Mouse (Mus musculus): ENCODE data around the gene Foxm1. TPM values are rescaled to one million over a fixed set of nuclear protein-coding genes. Genes with fewer than 3 reads are reported as not detected.
A peak's percentile ranks its signal among the peaks of the same experiment; 100 is the strongest.

Gene Foxm1
- total and polyA plus RNA-seq, 2 experiments from 2014 or later = 3.9 to 7.3 TPM

DNA sequence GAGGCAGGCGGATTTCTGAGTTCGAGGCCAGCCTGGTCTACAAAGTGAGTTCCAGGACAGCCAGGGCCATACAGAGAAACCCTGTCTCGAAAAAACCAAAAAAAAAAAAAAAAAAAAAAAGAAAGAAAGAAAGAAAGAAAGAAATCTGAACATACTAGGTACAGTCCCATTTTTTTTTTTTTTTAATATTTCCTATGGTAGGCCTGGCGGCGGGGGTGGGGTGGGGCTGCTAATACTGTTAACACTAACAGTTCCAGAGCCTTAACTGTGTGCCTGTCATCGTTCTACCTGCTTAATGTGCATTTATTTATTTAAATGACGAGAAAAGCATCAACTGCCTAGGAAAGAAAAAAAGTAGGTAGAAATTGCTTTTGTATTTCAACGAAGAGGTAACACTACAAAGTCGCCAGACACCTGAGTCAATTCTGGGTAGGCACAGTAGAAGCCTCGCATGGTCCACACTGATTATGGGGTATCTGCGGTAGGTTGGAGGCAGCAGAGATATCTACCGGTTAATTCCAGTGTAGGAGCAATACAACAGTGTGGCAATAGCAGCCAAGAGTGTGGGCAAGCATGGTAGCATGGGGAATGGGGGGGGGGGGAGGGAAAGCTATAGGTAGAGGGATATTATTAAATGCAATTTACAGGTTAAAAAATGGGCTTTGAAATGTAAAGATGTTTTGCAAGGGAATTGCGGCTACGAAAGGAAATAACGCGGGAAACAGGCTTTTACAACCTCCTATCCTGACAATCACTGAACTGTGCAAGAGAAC is 60.9 kb downstream of the Foxm1 start:
- Histone ChIP-seq H3K9ac (peak overlapping the region; percentile 81), H3K9me3 (ENCODE audit: low read length) (no peaks in the 10 kb centered on the region), H3K27ac (ENCODE audit: low read depth, low read length) (peak overlapping the region; percentile 98), H3K4me2 (ENCODE audit: low read depth) (peak overlapping the region; percentile 66), H3K36me3 (ENCODE audit: insufficient read depth) (peaks cover 5% of the 10 kb centered on the region; the same call in 1 of the 2 replicates), H3K4me1 (ENCODE audit: insufficient read depth) (0 out of 2 replicates have a peak, but pooled peaks cover 6% of the 10 kb centered on the region), H3K27me3 (ENCODE audit: insufficient read depth, low read length) (no peaks in the 10 kb centered on the region), H3K4me3 (ENCODE audit: low read depth, low read length) (peak overlapping the region; percentile 53)
- no peak for TF ChIP-seq CTCF (IDR thresholded peaks at IDR 0.05; ENCODE audit: low read depth)
- ATAC-seq (0 out of 2 replicates have a peak, but pooled peaks have one; percentile 16), DNase-seq (no peak)
- 44% methylated on average over 15 of the region's 16 CpGs for WGBS

DNA sequence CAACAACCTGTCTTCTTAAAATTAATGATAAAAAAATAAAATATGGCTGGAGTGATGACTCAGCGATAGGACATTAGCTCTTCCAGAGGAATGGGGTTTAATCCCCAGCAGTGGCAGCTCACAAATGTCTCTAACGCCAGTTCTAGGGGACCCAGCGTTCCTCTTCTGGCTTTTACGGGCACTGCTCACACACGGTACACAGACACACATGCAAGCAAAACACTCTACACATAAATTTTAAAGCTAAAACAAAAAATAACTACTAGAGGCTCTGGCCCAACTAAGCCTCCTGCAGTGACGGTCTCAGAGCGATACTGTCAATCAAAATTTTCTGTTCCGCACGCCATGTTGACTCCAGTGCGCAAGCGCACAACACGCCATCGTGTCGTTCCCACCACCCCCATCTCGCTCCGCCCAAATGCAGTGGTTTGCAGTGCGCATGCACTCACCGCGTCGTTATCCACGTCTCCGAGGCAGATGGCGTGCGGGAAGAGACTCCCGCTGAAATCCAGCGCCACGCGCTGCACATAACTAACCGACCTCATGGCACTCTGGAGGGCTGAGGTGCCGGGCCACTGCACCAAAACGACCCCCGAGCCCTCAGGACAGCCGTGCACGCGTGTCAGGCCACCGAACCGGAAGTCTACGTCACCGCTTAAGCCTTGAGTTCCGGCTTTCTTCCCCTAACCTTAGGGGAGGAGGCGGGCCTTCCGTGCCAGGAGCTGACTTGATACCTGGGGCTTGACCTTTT is 61.7 kb downstream of the Foxm1 start, which contains the start of gene Itfg2:
TSS of gene Itfg2 (minus strand) at position 663 of the 751 bp plus-strand sequence.
- ATAC-seq (peak; percentile 97), DNase-seq (peak; percentile 99)
- peak; percentile 17; the same call in 1 of the 2 replicates for TF ChIP-seq CTCF (IDR thresholded peaks at IDR 0.05; ENCODE audit: low read depth)
- Histone ChIP-seq H3K36me3 (ENCODE audit: insufficient read depth) (peaks cover 8% of the 10 kb centered on the region), H3K4me3 (ENCODE audit: low read depth, low read length) (peak within 1 kb of the TSS; percentile 53), H3K4me2 (ENCODE audit: low read depth) (peak within 1 kb of the TSS; percentile 66), H3K27ac (ENCODE audit: low read depth, low read length) (peak within 1 kb of the TSS; percentile 98), H3K27me3 (ENCODE audit: insufficient read depth, low read length) (no peaks in the 10 kb centered on the region), H3K9me3 (ENCODE audit: low read length) (no peaks in the 10 kb centered on the region), H3K9ac (peak within 1 kb of the TSS; percentile 81), H3K4me1 (ENCODE audit: insufficient read depth) (0 out of 2 replicates have a peak, but pooled peaks cover 6% of the 10 kb centered on the region)
- WGBS = under 1% methylated on average over 42 of the region's 42 CpGs

DNA sequence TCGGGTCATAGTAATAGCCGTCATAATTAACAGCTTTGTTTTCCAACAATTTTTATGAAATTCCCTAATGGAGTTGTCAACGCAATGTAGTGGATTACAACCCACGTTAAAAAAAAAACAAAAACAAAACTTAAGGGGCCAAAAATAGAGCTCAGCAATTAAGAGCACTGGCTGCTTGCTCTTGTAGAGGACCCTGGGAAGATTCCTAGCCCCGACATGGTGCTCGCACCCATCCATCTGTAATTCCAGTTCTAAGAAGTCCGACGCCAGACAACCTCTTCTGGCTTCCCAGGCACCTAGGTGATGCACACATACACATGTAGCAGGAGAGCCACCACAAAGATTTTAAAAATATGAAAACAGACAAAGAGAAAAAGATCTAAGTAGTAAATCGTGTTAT is 62.3 kb downstream of the Foxm1 start:
- Histone ChIP-seq H3K4me1 (ENCODE audit: insufficient read depth) (0 out of 2 replicates have a peak, but pooled peaks cover 6% of the 10 kb centered on the region), H3K27me3 (ENCODE audit: insufficient read depth, low read length) (no peaks in the 10 kb centered on the region), H3K27ac (ENCODE audit: low read depth, low read length) (peak overlapping the region; percentile 98), H3K36me3 (ENCODE audit: insufficient read depth) (peaks cover 14% of the 10 kb centered on the region), H3K9ac (peak overlapping the region; percentile 81), H3K4me2 (ENCODE audit: low read depth) (peak overlapping the region; percentile 66), H3K9me3 (ENCODE audit: low read length) (no peaks in the 10 kb centered on the region), H3K4me3 (ENCODE audit: low read depth, low read length) (peak overlapping the region; percentile 53)
- DNase-seq = no peak
- TF ChIP-seq CTCF (IDR thresholded peaks at IDR 0.05; ENCODE audit: low read depth) = no peak
- no peak for ATAC-seq
- 19% methylated on average over 9 of the region's 9 CpGs for WGBS

Other genes with a start within 250 kb of the Foxm1 start
- gene Tspan9, start 219.4 kb upstream of the Foxm1 start, total RNA-seq (2014; rRNA removed) = 140 and 150 TPM in 2 replicates
- 52.7 and 63.9 TPM in 2 replicates for gene Tspan9, start 219.4 kb upstream of the Foxm1 start, polyA plus RNA-seq (2015; fragmentation: Nextera tagmentation; extraction: Ambion mirVana)
- gene Tead4, start 62.1 kb upstream of the Foxm1 start, total RNA-seq (2014; rRNA removed) = 0.31 and 0.67 TPM in 2 replicates
- 0.20 and 0.63 TPM in 2 replicates for gene Tead4, start 62.1 kb upstream of the Foxm1 start, polyA plus RNA-seq (2015; fragmentation: Nextera tagmentation; extraction: Ambion mirVana)
- 12.6 and 13.5 TPM in 2 replicates for gene Tulp3, start 7.1 kb upstream of the Foxm1 start, total RNA-seq (2014; rRNA removed)
- 8.1 and 11.0 TPM in 2 replicates for gene Tulp3, start 7.1 kb upstream of the Foxm1 start, polyA plus RNA-seq (2015; fragmentation: Nextera tagmentation; extraction: Ambion mirVana)
- 21.5 and 32.1 TPM in 2 replicates for gene Rhno1, start 56 bp upstream of the Foxm1 start, total RNA-seq (2014; rRNA removed)
- 67.8 and 69.0 TPM in 2 replicates for gene Rhno1, start 56 bp upstream of the Foxm1 start, polyA plus RNA-seq (2015; fragmentation: Nextera tagmentation; extraction: Ambion mirVana)
- gene Tex52, start 12.5 kb downstream of the Foxm1 start, total RNA-seq (2014; rRNA removed) = 0.15 TPM in 1 of 2 replicates, not detected in the other
- gene Tex52, start 12.5 kb downstream of the Foxm1 start, polyA plus RNA-seq (2015; fragmentation: Nextera tagmentation; extraction: Ambion mirVana) = 0.30 and 0.58 TPM in 2 replicates
- gene Gm44596, start 12.5 kb downstream of the Foxm1 start, total RNA-seq (2014; rRNA removed) = not detected in 2 replicates
- gene Gm44596, start 12.5 kb downstream of the Foxm1 start, polyA plus RNA-seq (2015; fragmentation: Nextera tagmentation; extraction: Ambion mirVana) = not detected in 2 replicates
- 7.1 and 8.5 TPM in 2 replicates for gene Nrip2, start 36.3 kb downstream of the Foxm1 start, total RNA-seq (2014; rRNA removed)
- 5.5 and 7.4 TPM in 2 replicates for gene Nrip2, start 36.3 kb downstream of the Foxm1 start, polyA plus RNA-seq (2015; fragmentation: Nextera tagmentation; extraction: Ambion mirVana)
- 25.3 and 57.6 TPM in 2 replicates for gene Itfg2, start 62.0 kb downstream of the Foxm1 start, total RNA-seq (2014; rRNA removed)
- gene Itfg2, start 62.0 kb downstream of the Foxm1 start, polyA plus RNA-seq (2015; fragmentation: Nextera tagmentation; extraction: Ambion mirVana) = 28.1 and 33.7 TPM in 2 replicates
- 201 and 235 TPM in 2 replicates for gene Fkbp4, start 75.7 kb downstream of the Foxm1 start, total RNA-seq (2014; rRNA removed)
- gene Fkbp4, start 75.7 kb downstream of the Foxm1 start, polyA plus RNA-seq (2015; fragmentation: Nextera tagmentation; extraction: Ambion mirVana) = 253 and 276 TPM in 2 replicates
- not detected in 2 replicates for gene Pzp, start 163.8 kb downstream of the Foxm1 start, total RNA-seq (2014; rRNA removed)
- not detected in 2 replicates for gene Pzp, start 163.8 kb downstream of the Foxm1 start, polyA plus RNA-seq (2015; fragmentation: Nextera tagmentation; extraction: Ambion mirVana)
- gene A2ml1, start 218.6 kb downstream of the Foxm1 start, total RNA-seq (2014; rRNA removed) = 2.8 and 3.9 TPM in 2 replicates
- gene A2ml1, start 218.6 kb downstream of the Foxm1 start, polyA plus RNA-seq (2015; fragmentation: Nextera tagmentation; extraction: Ambion mirVana) = 10.7 and 14.2 TPM in 2 replicates

Measured in forebrain, postnatal 0 days (tissue).